Mouse (Mus musculus) retina, embryonic 14.5 days (tissue): ENCODE measurements at regions not wholly inside any gene's neighbourhood (a gene's known extent, or its start where the extent isn't known, plus 50 kb on each side); places are given as distances from the start of the nearest gene placed in this dataset.

Experiments used
- DNase-seq: peaks from one replicate; pipeline ENCODE4 v3.0.0-alpha.2; 2015; ENCODE audit warnings: low spot score

DNA sequence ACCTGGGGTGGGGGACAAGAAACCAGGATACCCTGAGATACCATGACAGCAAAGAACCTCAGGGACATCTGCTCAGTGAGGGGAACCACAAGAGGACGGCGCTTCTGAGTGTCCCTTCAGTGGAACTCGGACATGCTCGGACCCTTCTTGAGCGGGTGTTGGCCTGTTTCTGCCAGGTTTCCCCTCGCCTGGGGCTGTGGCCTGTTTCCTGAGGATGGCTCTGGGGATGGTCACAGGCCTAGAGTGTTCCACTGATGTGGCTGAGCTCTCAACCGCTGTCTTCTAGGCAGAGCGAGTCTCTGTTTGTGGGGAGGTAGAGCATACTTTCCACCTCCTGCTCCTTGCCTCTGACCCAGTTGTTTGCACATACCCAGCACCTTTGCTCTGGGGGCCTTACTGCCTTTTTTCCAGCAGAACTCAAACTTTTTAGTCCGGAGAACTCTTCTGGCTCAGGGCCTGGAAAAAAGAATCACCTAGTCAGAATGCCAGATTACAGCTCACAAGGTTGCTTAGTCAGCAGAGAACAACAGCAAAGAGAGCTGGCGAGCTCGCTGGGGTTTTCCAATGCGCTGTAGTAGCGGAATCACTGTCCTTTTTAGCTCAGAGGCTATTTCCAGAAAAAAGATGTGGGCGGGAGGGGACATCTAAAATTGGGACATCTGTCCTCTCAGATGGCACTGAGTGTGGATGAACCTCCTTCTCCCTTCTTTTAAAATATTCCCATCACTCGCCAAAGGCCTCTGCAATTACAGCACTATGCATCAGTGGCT, 65.3 kb downstream of the Med10 start:
- no peak for DNase-seq

DNA sequence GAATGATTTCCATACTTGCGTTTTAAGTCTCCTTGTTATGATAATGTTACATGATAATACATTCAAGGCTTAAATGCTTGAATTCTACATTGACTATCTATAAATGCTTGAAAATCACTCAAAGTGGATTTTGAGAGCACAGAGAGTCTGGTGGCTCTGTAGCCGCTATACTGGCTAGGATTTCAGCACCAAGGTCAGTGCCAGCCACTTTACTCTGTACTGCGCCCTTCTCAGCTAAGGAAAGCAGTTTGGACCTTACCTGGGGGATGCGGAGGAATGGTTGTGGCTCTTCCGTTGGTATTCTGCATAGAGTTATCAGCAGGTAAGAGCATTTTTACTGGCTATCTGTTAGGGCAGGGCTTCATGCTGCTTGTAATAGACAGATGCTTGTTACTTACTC, 94.3 kb downstream of the Med10 start:
- peak; percentile 73 for DNase-seq

DNA sequence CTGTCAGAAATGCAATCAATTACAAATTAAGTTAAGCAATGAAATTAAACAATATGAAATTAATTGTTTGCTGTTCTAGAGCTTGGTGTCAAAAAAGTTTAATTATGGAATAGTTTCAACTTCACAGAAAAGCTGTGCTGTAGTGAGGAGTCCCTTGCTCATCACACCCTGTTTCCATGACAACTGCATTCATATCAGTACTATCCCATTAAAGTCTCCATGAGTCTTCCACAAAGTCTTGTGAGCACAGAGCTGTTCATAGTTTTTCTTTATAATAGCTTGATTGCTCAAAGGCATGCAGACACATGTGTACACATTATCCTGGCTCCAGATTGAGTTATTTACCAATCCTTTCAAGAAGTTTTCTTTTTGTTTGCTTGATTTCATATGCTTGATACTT, 98.9 kb downstream of the Med10 start:
- no peak for DNase-seq

DNA sequence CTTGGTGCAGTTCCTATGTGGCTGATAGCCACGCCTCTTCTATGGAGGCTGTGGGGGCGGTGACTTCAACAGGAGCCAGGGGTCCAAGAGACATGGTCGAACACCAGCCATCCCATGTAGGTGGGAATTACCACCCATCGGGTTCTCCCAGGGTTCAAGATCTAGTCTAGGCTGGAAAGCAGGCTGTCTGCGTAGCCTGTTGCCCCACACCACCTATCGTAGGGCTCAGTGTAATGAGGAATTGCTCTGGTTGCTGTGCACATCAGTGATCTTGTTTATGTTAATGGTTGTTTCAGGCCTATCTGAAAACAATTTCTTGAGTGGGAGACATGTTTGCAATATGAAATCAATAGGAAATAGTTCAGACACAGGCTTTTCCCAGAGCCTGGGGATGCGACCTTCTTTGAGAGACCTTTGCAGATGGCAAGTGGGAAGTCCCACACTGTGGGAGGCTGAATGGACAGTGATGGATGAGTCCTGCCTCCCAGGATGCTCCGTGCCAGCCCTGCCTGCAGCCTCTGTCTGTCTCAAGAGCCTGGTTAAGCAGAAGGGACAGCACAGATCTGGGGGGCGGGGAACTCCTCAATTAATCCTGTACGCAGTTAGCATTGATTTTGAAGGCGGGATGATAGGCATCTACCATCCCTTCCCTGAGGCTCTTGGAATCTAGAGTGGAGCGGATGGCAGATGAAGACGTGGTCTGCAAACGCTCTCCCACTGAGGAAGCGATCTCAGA, 104.8 kb downstream of the Med10 start:
- DNase-seq = no peak

DNA sequence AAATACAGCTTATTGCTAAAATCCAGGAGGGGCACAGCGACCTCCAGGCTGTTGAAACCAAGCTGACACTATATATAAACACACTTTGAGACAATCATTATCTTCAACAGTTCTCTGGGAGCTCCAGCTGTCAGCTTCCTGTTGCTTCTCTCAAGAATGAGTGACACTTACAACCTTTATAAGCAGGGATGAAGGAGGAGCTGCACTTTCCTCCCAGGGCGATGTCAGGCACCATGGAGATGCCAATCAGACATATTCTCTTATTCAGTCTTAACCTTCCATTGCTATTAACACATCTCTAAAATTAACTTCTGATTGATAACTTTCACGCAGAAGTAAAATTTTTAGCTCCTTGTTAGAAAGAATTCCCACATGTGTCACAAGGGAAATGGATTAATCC, 113.6 kb downstream of the Med10 start:
- DNase-seq = no peak

DNA sequence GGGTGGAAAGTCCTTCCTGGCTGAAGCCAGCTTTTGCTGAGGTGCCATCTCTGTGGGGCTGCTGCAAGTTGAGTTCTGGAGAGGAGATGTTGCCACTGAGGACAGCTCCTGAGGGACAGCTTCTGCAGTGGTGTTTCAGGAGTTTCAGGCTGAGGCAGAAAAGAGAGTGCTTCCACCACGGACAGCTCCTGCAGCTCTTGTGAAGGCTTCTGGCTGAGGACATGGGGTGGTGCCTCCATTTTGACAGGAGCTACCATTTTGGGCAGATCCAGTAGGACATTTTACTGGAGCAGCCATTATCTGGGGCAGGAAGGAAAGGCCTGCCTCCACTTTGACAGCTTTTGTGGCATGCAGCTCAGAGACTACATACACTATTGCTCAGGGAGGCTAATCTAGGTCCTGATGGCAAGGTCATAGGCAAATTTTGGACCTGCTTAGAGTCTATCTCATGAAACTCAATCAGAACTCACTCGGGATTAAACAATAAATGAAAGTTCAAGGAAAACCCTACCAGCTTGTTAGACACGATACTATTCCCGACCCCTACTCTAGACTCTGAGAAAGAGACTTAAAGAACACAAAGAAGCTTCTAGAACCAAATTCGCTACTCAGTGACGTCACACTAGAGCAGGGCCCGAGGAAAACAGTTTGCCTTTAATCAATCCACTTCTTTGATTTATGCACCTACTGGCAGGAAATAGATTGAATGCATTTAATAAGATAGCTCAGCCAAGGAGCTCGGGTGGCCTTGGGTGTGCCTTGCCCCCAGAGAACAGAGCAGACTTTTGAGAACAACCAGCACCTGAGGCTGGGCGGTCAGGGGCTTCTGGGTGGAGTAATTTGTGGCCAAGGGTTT, 130.7 kb downstream of the Med10 start:
- DNase-seq = no peak

DNA sequence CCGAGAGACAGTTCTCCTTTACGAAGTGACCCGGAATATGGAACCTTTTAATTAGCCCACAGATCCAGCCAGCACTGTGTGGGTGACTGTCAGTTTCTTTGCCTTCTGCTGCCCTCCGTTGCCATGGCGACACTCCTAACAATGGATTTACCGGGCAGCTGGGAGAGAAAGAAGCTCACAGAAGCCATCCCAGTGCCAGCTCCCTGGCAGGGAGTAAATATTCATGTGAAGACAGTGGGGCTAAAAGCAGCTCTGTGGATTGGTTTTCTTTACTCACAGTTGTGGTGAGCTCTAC, 131.3 kb downstream of the Med10 start:
- peak; percentile 86 for DNase-seq

DNA sequence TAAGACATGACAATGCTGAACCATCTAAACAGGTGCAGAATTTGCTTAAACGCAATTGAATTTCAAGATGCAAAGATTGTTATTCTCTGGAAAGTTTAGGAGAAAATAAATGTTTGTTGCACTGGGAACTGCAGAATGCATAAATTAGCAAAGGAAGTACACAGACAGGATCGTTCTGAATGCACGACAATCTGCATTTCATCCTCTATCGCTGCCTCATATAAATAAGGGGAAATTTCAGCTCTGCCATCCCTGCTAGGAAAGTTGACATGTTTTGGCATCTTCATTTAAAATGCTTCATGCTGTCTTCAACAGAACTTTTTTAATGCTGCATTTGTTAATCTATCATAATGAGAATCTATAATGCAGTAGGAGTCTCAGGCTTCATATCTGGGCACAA, 137.6 kb downstream of the Med10 start:
- DNase-seq = no peak

DNA sequence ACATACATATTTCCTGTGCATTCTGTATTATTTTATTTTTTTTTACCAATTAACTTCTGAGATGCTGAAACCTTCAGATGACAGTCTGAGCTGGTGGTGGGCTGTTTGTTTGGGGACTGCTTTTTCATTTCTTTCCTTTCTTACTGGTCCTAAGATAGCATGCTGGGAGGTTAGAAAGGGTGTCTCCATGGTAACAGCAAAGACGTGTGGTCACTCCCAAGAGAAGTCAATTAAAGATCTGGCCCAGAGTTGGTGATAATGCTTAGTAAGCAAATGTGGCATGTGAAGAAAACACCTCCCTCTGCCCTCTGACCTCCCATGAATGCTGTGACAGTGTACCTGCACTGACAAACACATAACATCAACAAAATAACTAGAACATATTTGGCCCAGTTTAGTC, 142.5 kb downstream of the Med10 start:
- no peak for DNase-seq

DNA sequence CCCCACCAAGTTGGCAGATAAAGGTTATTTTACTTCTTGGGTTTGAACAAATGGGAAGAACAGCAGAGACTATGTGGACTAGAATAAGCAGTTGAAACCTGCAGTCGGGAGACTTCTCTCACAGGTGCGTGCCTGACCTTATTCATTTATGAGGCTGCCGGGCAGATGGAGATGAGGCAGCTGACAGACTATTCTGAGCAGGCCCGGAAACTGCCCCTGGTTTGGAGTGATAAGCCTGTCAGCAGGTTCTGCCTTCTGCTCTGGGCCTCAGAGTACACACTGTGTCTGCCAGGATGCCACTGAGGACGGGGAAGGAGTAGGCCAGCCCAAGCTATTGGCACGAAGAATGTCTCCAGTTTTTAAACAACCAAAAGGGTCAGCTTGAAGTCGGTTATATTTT, 144.4 kb downstream of the Med10 start:
- no peak for DNase-seq

DNA sequence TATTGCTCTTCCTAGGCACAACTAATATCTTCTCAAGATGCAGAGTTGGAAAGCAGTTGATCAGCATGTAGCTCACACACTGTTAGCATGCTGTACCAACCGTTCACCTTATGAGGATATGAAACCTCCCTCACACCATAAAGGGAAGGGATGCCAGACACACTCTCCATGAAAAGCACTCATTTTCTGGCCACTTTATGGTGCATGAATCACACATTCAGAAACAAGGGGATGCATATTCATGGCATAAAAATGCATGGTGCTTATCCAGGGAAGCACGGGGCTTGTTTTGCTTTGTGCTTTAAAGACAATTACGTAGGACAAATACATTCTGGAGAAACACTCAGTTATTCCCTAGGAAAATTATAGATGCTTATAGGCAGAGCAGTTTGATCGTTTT, 149.9 kb downstream of the Med10 start:
- no peak for DNase-seq

DNA sequence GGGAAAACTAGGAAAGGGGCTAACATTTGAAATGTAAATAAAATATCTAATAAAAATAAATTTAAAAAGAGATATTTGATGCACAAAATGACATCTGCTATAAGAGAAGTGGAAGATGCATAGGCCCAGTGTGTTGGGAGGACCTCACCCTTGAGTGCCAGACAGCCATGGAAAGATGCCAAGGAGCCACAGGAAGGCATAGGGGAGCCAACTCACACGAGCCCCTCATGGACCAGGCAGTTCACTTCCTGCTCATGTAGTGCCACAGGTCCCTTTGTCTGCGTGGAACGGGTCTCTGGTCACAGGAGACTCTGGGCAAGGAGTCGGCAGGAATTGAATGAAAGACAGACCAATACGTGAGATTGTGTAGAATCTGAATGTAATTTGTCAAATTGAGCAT, 152.0 kb downstream of the Med10 start:
- DNase-seq = no peak

DNA sequence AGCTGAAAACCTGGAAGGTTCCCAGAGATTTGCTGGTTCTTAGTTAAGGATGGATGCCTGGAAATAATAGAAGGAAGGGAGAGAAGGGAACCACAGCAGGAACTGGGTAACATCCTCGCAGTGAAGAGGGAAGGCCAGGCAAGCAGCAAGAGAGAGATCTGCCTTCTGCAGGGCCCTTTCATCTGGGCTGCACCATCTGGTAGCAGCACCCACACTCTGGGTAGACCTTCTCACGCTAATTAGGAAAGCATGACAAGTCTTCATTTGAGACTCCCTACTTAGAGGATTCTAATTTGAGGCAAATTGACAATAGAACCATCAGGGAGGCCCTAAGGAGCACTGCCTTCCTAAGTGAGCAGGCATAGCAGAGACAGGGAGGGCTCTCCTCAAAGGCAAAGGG, 153.3 kb downstream of the Med10 start:
- no peak for DNase-seq

DNA sequence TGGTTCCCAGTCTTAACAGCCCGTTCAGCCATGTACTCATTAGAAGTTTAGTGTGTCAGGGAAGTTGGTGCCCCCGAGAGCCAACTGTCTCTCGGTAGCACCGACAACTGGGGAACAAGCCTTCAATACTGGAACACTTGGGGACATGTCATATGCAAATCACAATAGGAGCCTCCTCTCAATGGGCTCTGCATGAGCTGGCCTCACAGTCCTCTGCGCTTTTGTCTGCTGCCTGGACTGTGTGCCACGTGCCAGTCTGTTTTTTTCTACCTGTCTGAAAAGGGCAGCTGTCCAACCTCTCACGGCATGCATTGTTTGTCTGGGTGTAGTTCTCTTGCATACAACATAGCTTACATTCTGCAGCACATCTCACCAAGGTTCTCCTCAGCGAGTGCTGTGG, 161.7 kb downstream of the Med10 start:
- DNase-seq = no peak

DNA sequence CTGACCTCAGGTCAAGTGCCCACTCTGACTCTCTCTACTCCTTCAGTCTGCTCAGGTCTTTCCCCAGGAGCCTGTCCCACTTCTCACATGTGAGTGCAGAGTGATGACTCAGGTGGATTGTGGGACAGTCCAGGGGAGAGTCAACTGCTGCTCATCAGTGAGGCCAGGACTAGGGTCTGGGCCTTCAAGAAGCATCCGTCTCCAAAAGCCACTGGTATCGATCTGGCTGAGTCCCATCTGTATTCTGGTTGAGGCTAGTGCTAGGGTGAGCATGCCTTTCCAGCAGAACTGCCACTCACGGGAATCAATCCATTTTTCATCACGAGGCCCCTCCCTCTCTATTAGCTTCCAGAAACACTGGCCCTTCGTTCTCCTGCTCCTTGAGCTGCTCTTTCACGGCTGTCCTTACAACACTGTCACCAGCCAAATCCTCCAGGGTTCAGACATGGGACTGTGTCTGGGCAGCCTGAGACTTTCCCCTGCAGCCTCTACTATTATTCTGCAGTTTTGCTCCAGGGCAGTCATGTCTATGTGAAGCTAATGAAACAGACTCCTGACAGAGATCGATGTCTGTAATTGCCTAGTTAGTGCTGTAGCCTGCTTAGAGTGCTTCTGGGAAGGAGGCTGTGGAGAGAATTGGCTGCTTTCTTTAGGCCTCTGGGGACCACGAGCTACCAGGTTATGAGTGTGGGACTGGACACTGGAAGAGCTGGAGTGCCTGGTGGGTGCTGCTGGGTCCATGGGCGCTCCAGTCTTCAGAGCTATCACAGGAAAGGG, 169.3 kb downstream of the Med10 start:
- no peak for DNase-seq

DNA sequence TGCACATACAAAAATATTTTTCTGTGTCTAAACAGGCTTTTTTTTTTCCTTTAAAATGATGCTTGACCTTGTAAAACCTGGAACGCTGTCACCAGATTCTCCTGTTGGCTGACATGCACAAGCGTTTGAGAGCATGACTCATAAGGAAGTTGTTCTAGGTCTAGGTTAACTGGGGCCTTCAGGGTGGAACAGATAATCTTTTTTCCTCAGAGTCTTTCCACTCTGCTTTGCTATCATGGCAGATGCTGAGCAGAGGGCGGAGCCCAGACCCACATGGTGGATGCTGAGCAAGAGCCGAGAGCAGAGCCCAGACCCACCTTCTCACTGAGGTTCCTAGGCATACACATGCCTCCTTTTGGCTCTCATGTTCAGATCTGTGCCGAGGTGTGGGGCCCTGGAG, 172.6 kb downstream of the Med10 start:
- no peak for DNase-seq

DNA sequence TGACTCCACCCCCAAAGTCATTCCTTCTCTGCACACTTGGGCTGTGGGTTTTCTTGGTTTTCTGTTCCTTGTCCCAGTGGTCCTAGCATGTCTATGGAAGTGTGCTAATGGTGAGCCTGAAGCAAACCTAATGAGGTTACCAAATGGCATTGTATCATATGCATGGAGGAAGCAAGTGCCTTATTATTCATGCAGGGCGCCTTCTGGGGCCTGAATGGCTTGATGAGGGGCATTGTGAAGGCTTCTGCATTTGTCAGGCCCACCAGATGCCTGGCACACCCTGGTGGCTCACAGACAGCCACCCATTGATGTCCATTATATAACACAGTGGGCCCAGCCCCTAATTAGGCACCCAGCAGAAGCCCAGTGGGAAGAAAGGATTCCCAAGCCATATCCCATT, 182.0 kb downstream of the Med10 start:
- peak; percentile 17 for DNase-seq

DNA sequence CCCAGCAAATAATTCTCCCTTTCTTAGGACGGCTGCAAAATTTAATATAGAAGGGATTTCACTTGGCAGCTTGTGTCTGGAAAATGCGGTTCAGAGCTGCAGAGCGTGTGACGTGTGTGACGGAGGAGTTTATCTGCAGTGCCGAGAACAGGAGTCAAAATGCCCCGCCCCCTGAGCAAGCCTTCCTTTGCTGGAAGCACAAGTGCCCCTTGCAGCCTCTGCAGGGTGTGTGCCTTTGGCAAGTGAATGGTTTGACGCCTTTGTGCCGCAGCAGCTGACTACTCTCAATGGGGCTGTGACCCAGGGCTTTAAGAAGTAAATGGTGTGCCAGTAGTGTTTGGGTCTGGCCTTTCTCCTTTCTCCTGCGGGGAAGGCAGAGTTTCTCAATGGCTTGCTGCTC, 185.0 kb downstream of the Med10 start:
- DNase-seq = peak; percentile 39

DNA sequence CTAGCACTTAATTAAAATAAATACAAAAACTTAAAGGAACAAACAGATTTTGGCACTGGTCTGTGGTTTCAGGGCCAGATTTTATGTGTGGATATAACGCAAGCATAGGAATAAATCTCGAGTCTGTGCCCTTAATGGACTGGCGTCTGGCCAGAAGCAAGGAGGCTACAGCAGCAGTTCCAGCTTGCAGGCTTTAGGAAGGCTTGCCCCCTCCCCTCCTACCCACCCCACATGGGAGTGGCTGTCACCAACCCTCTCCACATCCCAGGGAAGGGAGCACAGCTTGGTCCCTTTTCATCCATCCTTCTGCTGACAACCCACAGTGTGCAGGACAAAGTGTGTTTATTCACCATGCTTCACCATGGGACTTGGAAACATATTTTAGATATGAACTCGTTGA, 186.1 kb downstream of the Med10 start:
- no peak for DNase-seq

DNA sequence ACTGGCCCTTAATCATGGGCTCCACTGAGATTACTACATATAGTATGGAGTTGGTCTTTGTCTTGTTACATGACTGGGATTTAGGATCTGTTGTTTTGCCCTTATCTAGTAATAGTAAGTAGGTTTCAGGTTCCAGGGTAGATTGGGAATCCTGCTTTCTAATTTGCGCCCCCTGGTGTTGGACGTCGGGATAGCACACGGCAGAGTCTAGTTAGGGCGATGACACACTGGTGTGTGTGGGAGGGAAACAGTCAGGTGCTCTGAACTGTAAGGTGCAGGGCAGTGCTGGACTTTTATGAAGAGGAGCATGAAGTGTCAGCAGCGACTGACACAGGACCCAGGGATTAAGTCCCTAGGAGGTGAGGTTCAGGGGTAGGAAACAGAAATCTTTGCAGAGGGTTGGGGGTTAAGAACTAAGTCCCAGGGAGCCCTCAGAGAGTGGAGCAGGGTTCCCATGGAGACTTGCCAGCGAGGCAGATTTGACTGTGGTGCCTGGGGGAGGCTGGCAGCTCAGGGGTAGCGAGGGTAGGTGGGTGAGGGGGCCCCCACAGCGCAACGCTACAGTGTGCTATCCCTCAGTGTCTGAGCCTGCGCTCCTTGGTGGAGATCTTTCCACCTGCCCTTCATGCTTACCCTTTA, 189.2 kb downstream of the Med10 start:
- peak; percentile 80 for DNase-seq

DNA sequence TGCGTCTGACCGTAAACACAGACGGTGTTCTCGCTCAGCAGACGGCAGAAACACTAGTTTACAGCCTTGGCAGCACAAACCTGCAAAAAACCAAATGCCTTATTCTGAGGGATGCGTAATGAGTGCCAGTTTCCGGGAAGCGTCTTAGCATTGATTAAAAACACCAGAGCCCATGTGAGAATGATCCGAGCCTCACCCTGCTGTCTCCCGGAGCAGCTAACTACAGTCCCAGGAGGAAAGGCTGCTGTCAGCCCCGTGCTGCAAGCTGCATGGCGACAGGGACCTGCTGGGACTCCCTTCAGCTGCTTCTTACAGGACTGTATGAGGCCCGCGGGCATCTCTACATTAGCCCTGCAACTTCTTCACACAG, 189.7 kb downstream of the Med10 start:
- DNase-seq = peak; percentile 17

DNA sequence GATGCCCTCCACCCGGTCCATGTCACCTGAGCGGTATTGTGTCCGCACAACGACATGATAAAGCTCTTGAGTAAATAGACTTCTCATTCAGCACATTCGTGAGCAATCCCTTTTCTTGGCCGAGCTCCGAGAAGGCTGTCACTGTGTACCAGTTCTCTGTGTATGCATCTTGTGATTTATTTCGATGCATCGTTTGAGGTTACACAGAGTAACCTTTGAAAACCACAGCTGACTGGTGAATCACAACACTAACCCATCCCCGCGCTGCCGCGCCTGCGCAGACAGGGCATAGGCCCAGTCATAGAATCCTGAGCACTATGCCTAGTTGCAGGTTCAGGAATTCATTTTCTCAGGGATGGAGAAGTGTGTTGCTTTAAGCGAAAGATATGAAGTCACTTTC, 201.4 kb downstream of the Med10 start:
- no peak for DNase-seq
